Mouse (Mus musculus) kidney, adult 2 months (tissue): ENCODE results near the gene Wars. TPM values are rescaled to one million over a fixed set of nuclear protein-coding genes. Genes with fewer than 3 reads are reported as not detected.
A peak's percentile ranks its signal among the peaks of the same experiment; 100 is the strongest.

Source experiments
- DNase-seq: peaks from one replicate; pipeline ENCODE4 v3.0.0; 2021
- H3K27ac ChIP-seq: fragments of 200-500 bp; 2 replicates; pipeline ENCODE4 v1.5.1; 2012; ENCODE audit warnings: low read depth, low read length, control low read depth, inconsistent platforms; ENCODE audit not compliant: insufficient read depth
- H3K27me3 ChIP-seq: fragments of 200-500 bp; replicated peaks from 2 replicates; pipeline ENCODE4 v1.6.1; 2012; ENCODE audit warnings: mild to moderate bottlenecking, moderate library complexity, low read length, inconsistent platforms; ENCODE audit not compliant: control insufficient read depth, insufficient read depth
- H3K36me3 ChIP-seq: fragments of 200-500 bp; 2 replicates; pipeline ENCODE4 v1.6.1; 2012; ENCODE audit warnings: mild to moderate bottlenecking, moderate library complexity, low read length, inconsistent platforms; ENCODE audit not compliant: control insufficient read depth, insufficient read depth
- H3K4me1 ChIP-seq: fragments of 200-500 bp; 2 replicates; pipeline ENCODE4 v1.6.1; 2011; ENCODE audit warnings: low read length; ENCODE audit not compliant: control insufficient read depth, insufficient read depth
- H3K4me3 ChIP-seq: fragments of 200-500 bp; 2 replicates; pipeline ENCODE4 v1.5.1; 2011; ENCODE audit warnings: mild to moderate bottlenecking, low read depth, low read length, control low read depth; ENCODE audit not compliant: insufficient read depth
- CTCF ChIP-seq: fragments of 200-500 bp; conservative IDR thresholded peaks from 2 replicates; pipeline ENCODE4 v1.5.1; 2011; ENCODE audit warnings: low read depth, mild to moderate bottlenecking, control low read depth, low read length, moderate library complexity, mixed read lengths; ENCODE audit not compliant: insufficient read depth, insufficient read length
- POLR2A ChIP-seq: fragments of 200-500 bp; IDR thresholded peaks from one replicate; pipeline ENCODE4 v1.6.1; 2011; ENCODE audit warnings: low read depth, low read length, control low read depth
- WGBS: fragments of 180-500 bp; shearing (Covaris S2); methylation state at CpG from one replicate; pipeline ENCODE4 v1.1.7; 2018; 5-methylcytosine and 5-hydroxymethylcytosine counted together
- polyA plus RNA-seq: library from polyadenylated mRNA; depleted of rRNA; stranded (reverse); fragments of >200 nt; gene quantifications from 2 replicates; pipeline ENCODE4 v1.2.3, GENCODE M21; 2012

Wars gene
- polyA plus RNA-seq, 1 experiment: 54.4 TPM

DNA sequence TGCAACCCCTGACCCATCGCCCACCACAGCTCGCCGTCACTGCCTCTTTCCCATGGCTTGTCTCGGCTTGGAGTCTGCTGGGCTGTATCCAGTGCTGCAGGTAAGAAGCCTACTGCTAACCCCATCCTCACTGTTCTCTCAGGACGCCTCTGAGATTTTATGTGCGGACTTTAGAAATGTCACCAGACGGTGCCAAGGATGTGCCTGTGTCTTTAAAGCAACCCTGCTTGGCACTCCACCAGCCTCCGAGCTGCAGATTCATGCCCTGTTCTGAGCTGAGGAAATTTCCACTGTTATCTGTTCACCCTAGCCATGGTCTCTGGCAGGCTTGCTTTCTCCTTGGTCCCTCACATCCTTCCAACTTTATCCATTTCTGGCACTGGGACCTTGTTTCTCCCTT lies 61.1 kb downstream of the Wars start:
- Histone ChIP-seq H3K4me1 (peaks cover 21% of the 10 kb centered on the region), H3K4me3 (no peak overlapping the region), H3K27ac (peak overlapping the region; percentile 45), H3K36me3 (no peaks in the 10 kb centered on the region), H3K27me3 (no peaks in the 10 kb centered on the region)
- no peak for TF ChIP-seq CTCF
- no peak for TF ChIP-seq POLR2A
- peak; percentile 61 for DNase-seq
- WGBS: 62% methylated on average over 8 of the region's 8 CpGs

DNA sequence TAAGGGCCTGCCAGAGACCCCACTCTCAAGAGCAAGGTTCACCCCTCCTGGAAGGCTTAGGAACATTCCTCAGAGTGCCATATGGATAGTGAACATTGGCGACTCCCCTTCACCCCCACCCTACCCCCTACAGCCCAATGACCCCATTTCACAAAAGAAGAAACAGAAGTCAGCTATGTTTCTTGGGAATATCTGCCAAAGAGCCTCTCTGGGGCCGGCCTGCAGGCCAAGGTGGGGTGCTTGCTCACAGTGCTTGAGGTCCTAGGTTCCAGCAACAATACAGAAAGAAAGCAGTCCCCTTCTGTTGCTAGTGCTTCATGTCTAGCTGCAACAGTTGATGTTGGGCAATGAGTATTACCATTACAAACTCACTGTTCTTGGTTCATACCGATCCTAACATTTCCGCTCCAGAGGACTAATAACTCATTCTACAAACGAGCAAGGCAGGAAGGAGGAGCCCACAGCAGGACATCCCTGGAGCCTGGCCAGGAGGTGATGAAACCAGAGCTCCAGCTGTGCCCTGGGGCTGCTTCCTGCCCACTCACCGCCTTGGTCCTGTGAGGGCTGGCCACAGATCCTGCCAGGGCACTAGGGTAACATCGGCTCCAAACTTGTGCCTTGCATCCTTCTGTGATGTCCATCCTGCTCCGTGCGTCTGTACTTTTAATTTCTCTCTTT lies 61.9 kb downstream of the Wars start:
- Histone ChIP-seq H3K27me3 (no peaks in the 10 kb centered on the region), H3K27ac (peak overlapping the region; percentile 45; the same call in 1 of the 2 replicates), H3K4me1 (peaks cover 16% of the 10 kb centered on the region), H3K4me3 (no peak overlapping the region), H3K36me3 (no peaks in the 10 kb centered on the region)
- TF ChIP-seq CTCF (no peak), POLR2A (no peak)
- 31% methylated on average over 9 of the region's 9 CpGs for WGBS
- peak; percentile 86 for DNase-seq

DNA sequence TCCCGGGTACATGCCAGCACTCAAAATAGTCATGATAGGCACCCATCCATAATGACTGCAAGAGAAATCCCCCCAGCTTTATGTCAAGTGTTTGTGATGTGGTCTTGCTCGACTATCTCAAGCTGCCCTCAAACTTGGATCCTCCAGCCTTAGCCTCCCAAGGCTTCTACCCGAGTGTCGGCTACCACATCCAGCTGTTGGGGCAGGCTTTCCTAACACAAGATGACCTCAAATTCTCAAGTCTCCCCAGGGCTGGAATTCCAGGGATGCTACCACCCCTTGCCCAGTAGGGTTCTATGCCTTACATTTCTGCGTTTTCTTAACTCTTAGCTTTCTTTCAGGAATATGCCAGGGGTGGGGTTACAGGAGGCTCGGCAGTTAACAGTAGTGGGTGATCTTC lies 63.6 kb downstream of the Wars start:
- no peaks in the 10 kb centered on the region for H3K36me3 ChIP-seq
- no peak overlapping the region for H3K4me3 ChIP-seq
- 87% methylated on average over 6 of the region's 6 CpGs for WGBS
- no peak for TF ChIP-seq POLR2A
- TF ChIP-seq CTCF: no peak
- DNase-seq: no peak
- no peaks in the 10 kb centered on the region for H3K27me3 ChIP-seq
- peaks cover 10% of the 10 kb centered on the region; the same call in 1 of the 2 replicates for H3K4me1 ChIP-seq
- no peak overlapping the region for H3K27ac ChIP-seq

DNA sequence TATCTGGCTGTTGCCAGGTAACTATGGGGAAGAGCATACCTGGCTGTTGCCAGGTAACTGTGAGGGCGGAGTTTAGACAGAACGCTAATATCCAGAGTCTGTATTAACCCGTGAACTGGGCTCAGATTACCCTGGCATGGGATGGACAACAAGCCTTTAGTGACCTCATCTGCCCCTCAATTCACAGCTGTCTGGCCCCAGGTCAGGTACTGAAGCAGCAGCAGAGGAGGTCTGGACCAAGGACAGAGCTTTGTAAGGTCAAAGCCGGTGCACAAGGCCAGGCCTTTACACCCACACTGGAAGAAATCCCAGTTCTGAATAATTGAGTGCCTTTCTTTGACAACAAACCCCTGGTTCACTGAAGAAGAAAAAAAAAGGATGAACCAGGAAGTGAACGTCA lies 64.3 kb downstream of the Wars start:
- no peak for DNase-seq
- WGBS: 41% methylated on average over 5 of the region's 5 CpGs

DNA sequence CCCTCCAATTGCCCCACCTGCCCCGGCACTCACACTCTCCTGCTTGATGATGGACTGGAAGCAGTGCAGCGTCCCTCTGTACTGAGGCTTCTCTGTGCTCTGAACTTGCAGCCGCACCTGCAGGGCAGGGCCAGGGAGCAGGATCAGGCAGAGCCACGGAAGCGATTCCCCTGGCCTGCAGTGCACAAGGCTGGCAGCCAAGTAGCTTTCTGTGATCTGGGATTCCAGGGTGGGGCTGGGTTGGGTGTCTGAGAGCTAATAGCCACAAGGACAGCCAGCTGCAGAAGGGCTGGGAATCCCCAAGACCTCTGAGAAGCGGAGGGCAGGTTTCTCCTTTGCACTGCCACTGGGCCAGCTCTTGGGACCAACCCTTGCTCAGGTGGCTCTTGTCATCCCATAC lies 66.3 kb downstream of the Wars start:
- WGBS: 91% methylated on average over 6 of the region's 6 CpGs
- no peak overlapping the region for H3K4me3 ChIP-seq
- DNase-seq: no peak
- H3K27ac ChIP-seq: no peak overlapping the region
- peaks cover 3% of the 10 kb centered on the region; the same call in 1 of the 2 replicates for H3K4me1 ChIP-seq
- TF ChIP-seq POLR2A (no peak), CTCF (no peak)
- H3K36me3 ChIP-seq: no peaks in the 10 kb centered on the region
- no peaks in the 10 kb centered on the region for H3K27me3 ChIP-seq

More for the DNA sequence above, 64.3 kb downstream of the Wars start:
- Histone ChIP-seq H3K4me3 (no peak overlapping the region), H3K4me1 (peaks cover 6% of the 10 kb centered on the region; the same call in 1 of the 2 replicates), H3K27me3 (no peaks in the 10 kb centered on the region), H3K27ac (no peak overlapping the region), H3K36me3 (no peaks in the 10 kb centered on the region)
- TF ChIP-seq POLR2A (no peak), CTCF (no peak)

DNA sequence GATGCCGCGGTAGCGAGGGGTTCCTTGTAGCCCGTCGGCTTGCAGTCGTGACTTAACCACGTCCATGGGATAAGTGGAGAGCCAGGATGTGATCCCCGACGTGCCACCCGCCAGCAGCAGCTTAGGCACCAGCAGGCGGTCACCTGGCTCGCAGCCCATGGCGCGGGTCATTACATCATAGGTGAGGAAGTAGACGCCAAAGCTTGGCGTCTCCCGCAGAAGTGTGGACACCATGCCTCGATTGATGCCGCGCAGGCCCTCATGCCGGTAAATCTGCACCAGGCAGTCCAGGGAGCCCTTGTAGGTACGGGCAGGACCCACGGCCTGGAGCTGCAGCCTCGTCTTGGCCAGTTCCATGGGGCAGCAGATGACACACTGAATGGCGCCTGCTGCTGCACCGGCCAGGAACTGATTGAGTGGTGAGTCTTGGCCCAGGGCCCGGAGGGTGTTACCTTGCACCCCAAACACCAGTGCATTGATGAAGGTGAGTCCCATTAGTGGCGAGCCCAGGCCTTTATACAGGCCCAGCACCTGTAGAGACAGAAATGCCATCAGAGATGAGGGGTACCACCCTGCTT lies 66.9 kb downstream of the Wars start:
- WGBS: 96% methylated on average over 28 of the region's 28 CpGs
- no peak overlapping the region for H3K4me3 ChIP-seq
- H3K4me1 ChIP-seq: no peaks in the 10 kb centered on the region
- no peak overlapping the region for H3K27ac ChIP-seq
- H3K27me3 ChIP-seq: no peaks in the 10 kb centered on the region
- no peak for DNase-seq
- H3K36me3 ChIP-seq: no peaks in the 10 kb centered on the region
- TF ChIP-seq CTCF (no peak), POLR2A (no peak)

DNA sequence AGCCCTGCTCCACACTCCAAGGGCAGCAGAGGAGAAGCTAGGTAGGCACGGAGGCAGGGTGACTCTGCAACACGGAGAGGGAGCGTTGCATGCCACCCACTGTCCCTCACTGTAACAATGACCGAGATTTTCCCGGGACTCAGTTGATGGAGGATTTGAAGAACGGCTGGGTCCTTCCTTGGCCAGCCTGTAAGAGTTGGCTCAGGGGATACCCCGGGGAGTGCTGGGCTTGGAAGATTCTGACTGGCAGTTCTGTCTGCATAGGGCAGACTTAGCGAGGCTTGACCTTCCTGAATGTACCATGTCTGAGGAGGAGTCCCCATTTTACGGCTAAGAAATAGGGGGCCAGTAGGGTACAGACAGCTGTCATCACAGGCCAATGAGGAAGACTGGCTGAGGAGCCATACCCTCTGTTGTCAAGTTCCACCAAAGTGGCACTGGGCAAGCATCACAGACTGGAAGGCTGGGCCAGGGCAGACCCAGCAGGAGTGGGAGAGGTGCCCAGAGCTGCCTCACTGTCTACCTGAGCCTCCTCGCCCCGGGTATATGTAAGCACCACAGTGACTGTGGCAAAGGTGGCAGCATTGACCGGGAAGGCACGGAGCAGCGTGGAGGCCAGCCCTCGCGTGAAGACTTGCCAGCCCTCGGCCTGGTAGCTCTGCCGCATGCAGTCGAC lies 67.6 kb downstream of the Wars start:
- TF ChIP-seq CTCF (no peak), POLR2A (no peak)
- WGBS: 94% methylated on average over 19 of the region's 19 CpGs
- Histone ChIP-seq H3K4me3 (no peak overlapping the region), H3K27ac (no peak overlapping the region), H3K36me3 (no peaks in the 10 kb centered on the region), H3K27me3 (no peaks in the 10 kb centered on the region), H3K4me1 (no peaks in the 10 kb centered on the region)
- no peak for DNase-seq
